Mouse (Mus musculus) adrenal gland (tissue): ENCODE results near the gene Senp6.
"Not testable (repeated sequence)": the region's sequence is repeated elsewhere in the genome, so short reads cannot be mapped to it uniquely, and the experiment has no call there.

Source experiments
- intact Hi-C: fragments of 180-260 bp; cut with DNase I; formaldehyde crosslinking; loops from one replicate; pipeline ENCODE4 v1.15.1; 2025
- long read RNA-seq, 2 experiments: library from polyadenylated mRNA; unstranded; transcript quantifications; one replicate each; pipeline ENCODE4 v2.0.0; 2020; ENCODE audit warnings: borderline replicate concordance in 1 of 2; ENCODE audit not compliant: insufficient replicate concordance in 1 of 2

Senp6 gene
- long read RNA-seq, experiment 1, partial matches to known transcripts, result 2 of 3 reads
- long read RNA-seq, experiment 1, other reads (novel, unspliced or antisense), result 1 of 3 reads
- long read RNA-seq, experiment 2, partial matches to known transcripts, result 19 of 38 reads
- long read RNA-seq, experiment 2, other reads (novel, unspliced or antisense), result 14 of 38 reads

DNA sequence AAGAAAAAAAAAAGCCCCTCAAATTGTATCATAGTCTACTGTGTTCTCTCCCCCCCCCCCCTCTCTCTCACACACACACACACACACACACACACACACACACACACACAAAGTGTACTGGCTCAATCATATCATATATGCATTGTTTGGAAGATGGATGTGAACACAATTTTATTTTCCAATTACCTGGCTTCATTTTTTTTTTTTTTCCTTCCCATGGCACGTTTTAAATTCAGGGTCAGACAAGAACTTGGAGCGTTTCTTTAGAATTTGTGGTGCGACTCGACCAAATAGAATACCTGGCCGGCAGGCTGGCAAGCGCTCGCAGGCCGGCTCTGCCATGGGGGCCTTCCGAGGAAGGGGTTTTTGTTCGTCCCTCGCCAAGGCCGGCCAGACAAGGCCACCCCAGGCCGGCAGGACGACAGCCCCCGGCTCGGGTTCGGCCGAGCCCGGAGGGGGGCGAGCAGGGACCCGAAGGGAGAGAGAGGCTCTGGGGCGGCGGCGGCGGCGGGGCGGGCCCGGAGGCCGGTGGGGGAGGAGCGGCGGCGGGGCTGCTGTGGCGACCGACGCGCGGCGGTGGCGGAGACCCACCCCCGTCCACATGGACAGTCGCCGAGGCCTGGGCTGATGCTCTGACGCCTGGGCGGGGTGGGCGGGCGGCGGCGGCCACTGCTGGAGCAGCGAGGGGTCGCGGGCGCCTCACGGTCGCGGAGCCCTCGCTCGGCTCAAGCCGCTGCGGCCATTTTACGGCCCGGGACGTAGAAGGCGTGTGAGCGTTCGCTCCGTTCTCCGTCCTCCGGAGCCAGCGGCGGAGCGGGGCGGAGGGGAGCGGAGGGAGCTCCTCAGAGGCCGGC is at the start of gene Senp6:
TSS of gene Senp6 (plus strand) at position 537 of the 854 bp plus-strand sequence.
- intact Hi-C loops, result no loop called here

- intact Hi-C loops, result no loop called here
These were observed 46.3 kb upstream of the Senp6 start for GRCm38 (mm10) chr9:80020429-80020828.

DNA sequence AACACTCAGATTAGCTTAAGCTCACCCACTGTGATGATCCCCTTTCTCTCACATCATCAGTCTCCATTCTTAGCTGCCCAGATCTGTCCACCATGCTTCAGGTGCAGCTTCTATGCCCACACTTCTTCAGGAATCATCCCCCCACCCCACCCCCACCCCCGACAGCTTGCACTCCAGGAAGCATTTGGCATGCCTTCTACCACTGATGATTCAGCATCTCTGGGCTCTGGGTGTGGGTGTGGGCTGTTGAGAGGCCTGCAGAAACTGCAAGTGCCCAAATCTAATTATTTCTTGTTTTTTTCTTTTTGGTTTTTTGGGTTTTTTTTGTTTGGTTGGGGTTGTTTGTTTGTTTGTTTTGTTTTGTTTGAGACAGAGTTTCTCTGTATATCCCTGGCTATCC is 45.1 kb upstream of the Senp6 start:
- intact Hi-C loops, result no loop called here

GRCm38 (mm10) chr9:80022821-80023220 is 43.9 kb upstream of the Senp6 start:
- intact Hi-C loops, result no loop called here

GRCm38 (mm10) chr9:80025347-80025746 is 41.4 kb upstream of the Senp6 start:
- intact Hi-C loops, result not testable (repeated sequence)

DNA sequence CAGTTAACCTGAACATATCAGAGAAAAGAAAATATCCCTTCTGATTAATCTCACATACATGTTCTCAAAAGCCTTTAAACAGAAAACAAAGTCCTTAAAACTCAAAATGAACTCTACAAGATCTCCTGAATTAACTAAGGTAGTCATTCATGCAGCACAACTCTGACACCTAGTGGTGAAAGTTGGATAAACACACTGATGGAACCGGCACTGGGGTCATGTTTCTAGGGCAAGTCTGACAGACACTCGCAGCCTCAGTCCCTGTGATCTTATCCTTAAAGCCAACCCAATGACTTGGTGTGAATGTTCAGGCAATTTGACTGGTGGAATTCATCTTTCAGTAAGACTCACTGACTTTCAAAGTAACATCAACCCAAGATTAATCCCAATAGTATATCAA is 40.7 kb upstream of the Senp6 start:
- intact Hi-C loops, result loop anchor here (2.0 kb wide), 1 partner anchor 219 kb away; no protein-coding TSS in a partner anchor

GRCm38 (mm10) chr9:80026581-80027021 is 40.1 kb upstream of the Senp6 start:
- intact Hi-C loops, result loop anchor here (2.0 kb wide), 1 partner anchor 220 kb away; no protein-coding TSS in a partner anchor

DNA sequence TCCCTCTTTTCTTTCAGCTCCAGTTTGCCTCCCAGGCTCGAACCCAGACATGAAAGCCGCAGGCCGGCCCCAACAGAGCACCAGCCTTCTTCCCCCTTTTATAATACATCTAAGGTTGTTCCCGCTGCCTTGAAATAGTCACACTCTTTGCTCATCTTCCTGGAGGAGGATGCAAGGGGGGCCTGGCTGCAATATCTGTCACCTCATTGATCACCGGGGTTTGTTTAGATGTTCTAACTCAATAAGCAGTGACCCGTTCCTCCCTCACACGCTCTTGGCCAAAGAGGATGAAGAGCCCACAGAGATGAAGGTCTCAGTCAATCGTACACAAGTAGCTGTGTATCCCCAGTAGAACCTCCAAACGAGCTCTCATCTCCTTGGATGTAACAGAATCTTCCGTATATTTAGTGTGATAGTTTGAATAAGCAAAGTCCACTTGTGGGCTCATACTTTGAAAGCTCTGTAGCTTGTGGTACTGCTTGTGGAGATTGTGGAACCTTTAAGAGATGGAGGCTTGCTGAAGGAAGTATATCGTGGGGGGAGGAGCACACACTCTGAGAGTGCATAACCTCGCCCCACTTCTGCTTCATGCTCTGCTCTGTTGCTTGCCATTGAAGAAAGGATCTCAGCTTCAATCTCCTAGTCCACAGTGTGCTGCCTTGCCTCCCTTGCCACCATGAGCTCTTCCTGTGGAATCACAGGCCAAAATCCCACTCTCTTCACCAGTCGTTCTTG is 29.3 kb upstream of the Senp6 start:
- intact Hi-C loops, result no loop called here

GRCm38 (mm10) chr9:80037997-80038383 is 28.7 kb upstream of the Senp6 start:
- intact Hi-C loops, result no loop called here

DNA sequence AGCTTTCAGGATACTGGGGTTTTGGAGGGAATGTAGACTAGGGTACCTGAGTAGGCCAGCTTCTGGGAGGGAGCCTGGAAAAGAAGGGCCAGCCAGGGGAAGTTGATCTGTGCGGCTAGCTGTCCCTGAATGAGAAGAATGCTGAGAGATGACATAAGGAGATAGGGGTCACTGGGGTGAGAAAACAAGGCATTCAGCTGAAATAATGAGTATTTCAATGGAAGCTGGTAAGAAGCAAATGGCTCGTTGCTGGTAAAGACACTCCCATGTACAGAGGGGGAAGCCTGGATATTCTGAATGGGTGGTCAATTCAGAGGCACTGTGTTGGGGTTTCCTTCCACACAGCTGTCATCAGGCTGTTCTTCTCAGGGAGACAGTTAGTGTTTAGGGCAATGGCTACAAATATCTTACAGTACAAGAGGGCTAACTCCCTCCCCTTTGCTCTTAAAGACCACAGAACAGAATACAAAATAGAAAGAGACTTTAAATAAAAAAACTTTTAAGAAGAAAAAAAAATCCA is 27.3 kb upstream of the Senp6 start:
- intact Hi-C loops, result no loop called here

DNA sequence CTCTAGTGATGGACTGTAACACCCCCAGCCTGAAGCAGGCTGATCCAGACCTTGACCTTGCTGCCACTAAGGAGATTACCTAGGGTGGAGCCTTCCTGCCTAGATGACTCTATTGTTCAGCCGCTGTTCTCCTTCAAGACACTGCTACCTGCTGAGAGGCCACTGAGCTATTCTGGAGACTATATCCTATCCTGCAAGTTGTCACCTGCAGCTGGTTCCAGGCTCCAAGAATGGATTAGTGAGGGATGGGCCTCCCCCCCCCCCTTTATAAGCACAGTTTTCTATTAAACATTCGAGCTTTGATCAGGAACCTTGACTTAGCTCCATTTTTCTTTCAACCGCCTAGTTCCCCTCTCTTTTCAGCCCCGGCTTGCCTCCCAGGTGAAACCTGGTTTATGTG is 22.4 kb upstream of the Senp6 start:
- intact Hi-C loops, result not testable (repeated sequence)

GRCm38 (mm10) chr9:80049271-80049670 is 17.4 kb upstream of the Senp6 start:
- intact Hi-C loops, result not testable (repeated sequence)

DNA sequence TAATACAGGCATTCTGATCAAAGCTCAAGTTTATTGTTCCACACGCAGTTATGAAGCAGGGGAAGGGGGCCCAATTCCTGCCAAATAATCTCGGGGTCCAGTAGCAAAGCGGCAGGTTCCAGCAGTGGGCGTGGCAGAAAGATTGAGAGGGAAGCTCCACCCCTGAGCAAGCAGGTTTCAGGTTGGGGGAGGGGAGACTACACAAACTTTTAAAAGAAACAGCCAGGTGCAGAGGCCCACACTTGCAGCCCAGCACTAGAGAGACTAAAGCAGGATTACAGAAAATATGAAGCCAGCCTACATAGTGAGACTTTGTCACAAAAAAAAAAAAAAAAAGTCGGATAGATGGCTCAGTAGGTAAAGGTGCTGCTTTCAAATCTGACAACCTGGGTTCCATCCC is 13.8 kb upstream of the Senp6 start:
- intact Hi-C loops, result no loop called here

DNA sequence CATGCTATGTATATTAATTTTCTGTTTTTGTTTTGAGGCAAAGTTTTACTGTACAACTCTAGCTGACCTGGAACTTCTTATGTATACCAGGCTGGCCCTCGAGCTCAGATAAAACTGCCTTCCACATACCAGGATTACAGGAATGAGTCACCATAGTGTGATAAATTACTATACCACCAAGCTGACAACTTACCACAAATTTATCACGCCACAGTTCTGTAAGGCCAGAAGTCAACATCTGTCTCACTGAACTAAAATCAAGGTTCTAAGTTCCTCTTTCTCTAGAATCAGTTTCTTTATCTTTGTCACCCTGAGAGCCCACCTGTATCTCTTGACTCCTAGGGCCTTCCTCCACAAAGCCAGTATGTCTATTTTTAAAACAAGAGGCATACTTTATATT is 9.0 kb upstream of the Senp6 start:
- intact Hi-C loops, result no loop called here

GRCm38 (mm10) chr9:80065495-80065894 is 1.2 kb upstream of the Senp6 start:
- intact Hi-C loops, result not testable (repeated sequence)

DNA sequence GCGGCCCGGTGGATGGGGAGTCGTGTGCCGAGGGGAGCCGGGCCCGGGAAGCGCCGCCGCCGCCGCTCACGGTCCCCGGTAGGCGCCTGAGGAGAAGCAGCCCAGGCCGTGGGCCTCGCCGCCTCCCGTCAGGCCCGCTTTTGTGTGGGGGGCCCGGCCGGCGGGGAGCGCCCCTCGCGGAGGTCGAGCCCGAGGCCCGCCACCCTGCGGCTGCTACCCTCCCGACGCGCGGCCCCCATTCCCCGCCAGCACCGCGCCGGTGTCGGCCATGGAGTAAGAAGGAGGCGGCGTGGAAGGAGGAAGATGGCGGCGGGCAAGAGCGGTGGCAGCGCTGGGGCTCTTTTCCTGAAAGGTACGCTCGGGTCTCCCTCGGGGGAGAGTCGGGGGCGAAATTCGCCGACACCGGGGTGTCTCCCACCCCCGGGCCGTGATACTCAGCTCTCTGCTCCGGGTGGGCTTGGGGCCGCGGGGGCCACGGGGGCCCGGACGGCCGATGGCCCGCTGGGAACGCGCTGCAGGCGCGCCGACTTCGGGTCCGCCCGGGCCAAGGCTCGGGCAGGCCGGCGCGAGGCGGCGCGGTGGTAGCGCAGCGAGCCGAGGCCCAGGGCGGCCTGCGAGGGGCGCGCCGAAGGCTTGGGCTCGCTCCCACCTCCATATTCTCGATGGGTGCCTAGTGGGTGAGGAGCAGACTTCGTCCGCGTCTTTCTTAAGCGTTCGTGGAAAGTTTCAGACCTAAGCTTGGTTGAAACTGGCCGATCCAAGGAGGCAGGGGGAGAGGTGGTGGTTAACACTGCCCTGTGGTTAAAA is 721 bp downstream of the Senp6 start:
- intact Hi-C loops, result no loop called here

DNA sequence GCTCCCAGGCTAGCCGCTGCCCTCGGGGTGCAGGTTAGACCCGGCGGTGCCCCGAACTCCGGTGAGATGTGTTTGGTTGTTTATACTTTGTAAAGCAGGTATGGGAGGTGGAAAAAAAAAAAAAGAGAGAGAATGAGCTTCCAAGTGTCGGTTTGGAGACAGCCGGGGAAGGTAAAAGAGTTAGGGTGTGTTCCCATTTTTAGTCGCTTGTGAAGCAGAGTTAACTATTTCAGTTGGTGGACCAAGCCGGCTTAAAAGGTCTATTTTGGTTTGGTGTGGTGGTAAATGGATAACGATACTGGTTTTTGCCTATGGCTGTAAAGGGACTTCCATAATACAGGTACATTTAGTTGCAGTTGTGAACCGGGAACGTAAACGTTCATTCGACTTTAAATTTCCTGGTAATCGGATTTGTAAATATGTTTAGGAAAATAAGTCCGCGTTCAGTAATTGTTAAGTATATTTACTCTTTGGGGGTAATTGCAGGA is 1.4 kb downstream of the Senp6 start:
- intact Hi-C loops, result no loop called here

DNA sequence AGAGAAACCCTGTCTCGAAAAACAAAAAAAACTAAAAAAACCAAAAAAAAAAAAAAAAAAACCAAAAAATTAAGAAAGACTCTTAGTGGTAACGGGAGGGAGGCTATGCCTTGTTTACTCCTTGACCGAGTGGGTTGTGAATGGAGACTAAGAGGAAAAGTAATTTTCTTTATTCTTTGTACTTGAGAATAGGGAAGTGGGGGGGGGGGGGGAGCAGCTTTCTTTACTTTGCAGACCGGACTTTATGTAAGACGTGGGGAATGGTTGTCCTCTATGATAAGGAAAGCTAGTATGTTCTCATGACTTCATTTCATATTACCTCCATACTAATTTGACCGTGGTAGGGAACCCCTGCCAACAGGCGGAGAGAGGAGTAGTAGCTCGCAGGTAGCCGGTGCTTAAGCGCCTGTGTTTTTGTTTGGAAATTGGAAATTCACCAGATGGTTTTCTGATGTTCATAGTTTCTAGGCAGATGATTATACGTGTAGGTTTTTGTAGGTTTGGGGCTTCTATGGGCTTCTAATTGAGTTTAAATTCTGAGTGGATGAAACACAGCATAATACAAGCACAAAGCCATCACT is 2.1 kb downstream of the Senp6 start:
- intact Hi-C loops, result no loop called here

- intact Hi-C loops, result no loop called here
These were observed 3.3 kb downstream of the Senp6 start for GRCm38 (mm10) chr9:80070026-80070425.

DNA sequence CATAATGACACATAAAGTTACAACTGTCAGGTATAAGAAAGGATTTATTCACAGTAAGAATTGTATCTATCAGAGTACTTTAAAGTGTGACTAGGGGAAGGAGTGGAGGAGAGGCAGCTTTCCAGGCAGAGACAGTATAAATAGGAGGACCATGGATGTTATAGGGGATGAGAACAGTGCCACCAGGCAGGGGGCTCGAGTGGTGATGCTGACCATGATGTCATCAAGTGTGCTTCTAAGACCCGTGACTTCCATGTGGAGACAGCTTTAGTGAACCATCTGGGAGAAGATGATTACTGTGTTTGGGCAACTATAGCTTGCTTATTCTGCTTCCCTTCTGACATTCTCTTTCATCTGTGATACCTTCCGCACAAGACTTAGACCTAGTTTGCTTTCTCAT is 4.9 kb downstream of the Senp6 start:
- intact Hi-C loops, result no loop called here
